Mouse (Mus musculus): ENCODE results near the gene Mycbp2.

DNA sequence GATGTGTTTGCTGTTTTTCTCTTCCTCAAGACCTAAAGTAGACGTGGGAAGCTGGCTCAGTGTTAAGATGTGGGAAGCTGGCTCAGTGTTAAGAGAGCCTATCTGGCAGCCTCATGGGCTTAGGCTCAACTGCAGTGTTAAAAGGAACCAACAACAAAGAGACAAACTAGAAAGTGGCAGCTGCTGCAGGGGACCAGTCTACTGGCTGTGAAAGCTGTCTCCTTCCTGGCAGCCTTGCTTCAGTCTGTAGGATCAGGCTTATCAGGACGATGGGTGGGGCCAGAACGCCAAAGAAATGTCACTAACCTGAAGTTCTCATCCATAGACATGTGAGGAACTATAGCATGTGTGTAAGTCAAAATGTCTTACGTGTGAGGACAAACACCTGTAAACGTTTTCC lies 183.7 kb downstream of the Mycbp2 start:
- TF ChIP-seq CTCF (IDR thresholded peaks at IDR 0.05; ENCODE audit: borderline replicate concordance, insufficient read depth, low read length) (no peak), POLR2A (IDR thresholded peaks at IDR 0.05; ENCODE audit: low read depth, low read length) (no peak)
